ENCODE assay signal across 15 mouse cellular contexts in genomic region chr17:89009117-89009516, GRCm38 (mm10).
"Had no signal": no experiment of that assay in that cellular context is flagged by ENCODE, and none has a peak within 500 bp of the region (broad histone marks: within the 10 kb centered on the region; RNA-seq: fewer than 3 reads in every experiment).

No protein-coding gene starts in this region.

- DNase-seq: retina, postnatal 1 day; right cerebral cortex, adult 18-20 months; right cerebral cortex, postnatal 14 days; right cerebral cortex, postnatal 25 days; right cerebral cortex, postnatal 4 days; spleen, adult 18-20 months; thymus, adult 18-20 months; thymus, adult 2 months; thymus, postnatal 14 days; thymus, postnatal 25 days; thymus, postnatal 36 days; thymus, postnatal 4 days had no signal

- H3K27ac ChIP-seq: neural tube, embryonic 15.5 days; stomach, embryonic 15.5 days; stomach, postnatal 0 days had no signal

- H3K27me3 ChIP-seq: neural tube, embryonic 15.5 days; stomach, embryonic 15.5 days had no signal

- H3K4me2 ChIP-seq: neural tube, embryonic 15.5 days; stomach, embryonic 15.5 days had no signal

- H3K9me3 ChIP-seq: neural tube, embryonic 15.5 days; stomach, embryonic 15.5 days had no signal

- H3K4me3 ChIP-seq: neural tube, embryonic 15.5 days; stomach, embryonic 15.5 days had no signal

- H3K9ac ChIP-seq: neural tube, embryonic 15.5 days; stomach, embryonic 15.5 days had no signal

- H3K4me1 ChIP-seq: neural tube, embryonic 15.5 days; stomach, embryonic 15.5 days had no signal

- H3K36me3 ChIP-seq: neural tube, embryonic 15.5 days; stomach, embryonic 15.5 days had no signal
